Mouse (Mus musculus) heart, embryonic 14.5 days (tissue): ENCODE results near the gene Uqcc2. TPM values are rescaled to one million over a fixed set of nuclear protein-coding genes. Genes with fewer than 3 reads are reported as not detected.

Experiments used
- ATAC-seq: fragments of 200-750 bp; cut with Nextera tagmentation; 2 replicates; pipeline ENCODE4 v1.8.0; 2017; ENCODE audit warnings: low read depth, moderate TSS enrichment; ENCODE audit not compliant: insufficient number of reproducible peaks, insufficient read depth, low FRiP score
- H3K27ac ChIP-seq, 2 experiments: fragments of 200-500 bp in 1 of 2; fragments of 300-500 bp in 1 of 2; sonication (generic) in 1 of 2; replicated peaks in 1 of 2; 2 replicates each; pipeline ENCODE4 v1.5.1; 2012 to 2014; ENCODE audit warnings: low read depth in 2 of 2, low read length in 2 of 2, control low read depth in 1 of 2, mild to moderate bottlenecking in 1 of 2, mixed read lengths in 1 of 2; ENCODE audit not compliant: control insufficient read depth in 1 of 2, insufficient read depth in 1 of 2
- H3K27me3 ChIP-seq: fragments of 300-500 bp; sonication (generic); 2 replicates; pipeline ENCODE4 v1.6.1; 2014; ENCODE audit warnings: mild to moderate bottlenecking, low read length, control low read depth; ENCODE audit not compliant: control insufficient read depth, insufficient read depth
- H3K36me3 ChIP-seq: fragments of 300-500 bp; sonication (generic); 2 replicates; pipeline ENCODE4 v1.6.1; 2014; ENCODE audit warnings: mild to moderate bottlenecking, control low read depth, low read length, mixed read lengths; ENCODE audit not compliant: control insufficient read depth, insufficient read depth
- H3K4me1 ChIP-seq, 2 experiments: fragments of 200-500 bp in 1 of 2; fragments of 300-500 bp in 1 of 2; sonication (generic) in 1 of 2; 2 replicates each; pipeline ENCODE4 v1.6.1; 2012 to 2014; ENCODE audit warnings: low read length in 2 of 2, control low read depth in 1 of 2, mixed read lengths in 1 of 2; ENCODE audit not compliant: control insufficient read depth in 2 of 2, insufficient read depth in 2 of 2
- H3K4me2 ChIP-seq: fragments of 300-500 bp; sonication (generic); 2 replicates; pipeline ENCODE4 v1.6.1; 2014; ENCODE audit warnings: mild to moderate bottlenecking, low read length
- H3K4me3 ChIP-seq, 2 experiments: fragments of 200-500 bp in 1 of 2; fragments of 300-500 bp in 1 of 2; sonication (generic) in 1 of 2; 2 replicates each; pipeline ENCODE4 v1.5.1; 2012 to 2014; ENCODE audit warnings: low read length in 2 of 2, mild to moderate bottlenecking in 2 of 2, control low read depth in 1 of 2, low read depth in 1 of 2, moderate library complexity in 1 of 2; ENCODE audit not compliant: control insufficient read depth in 1 of 2, insufficient read depth in 1 of 2
- H3K9ac ChIP-seq: fragments of 300-500 bp; sonication (generic); 2 replicates; pipeline ENCODE4 v1.6.1; 2014; ENCODE audit warnings: mild to moderate bottlenecking, low read length
- H3K9me3 ChIP-seq: fragments of 300-500 bp; sonication (generic); 2 replicates; pipeline ENCODE4 v1.6.1; 2016; ENCODE audit warnings: low read length, control low read depth; ENCODE audit not compliant: control insufficient read depth
- WGBS: fragments of 180-500 bp; shearing (Covaris S2); extraction: QIAGEN DNeasy Blood & Tissue Kit; methylation state at CpG from one replicate; pipeline ENCODE4 v1.1.7; 2014; 5-methylcytosine and 5-hydroxymethylcytosine counted together
- polyA plus RNA-seq: library from polyadenylated mRNA; unstranded; fragments of >200 nt; fragmentation: Nextera tagmentation; extraction: Ambion mirVana; gene quantifications from 2 replicates; pipeline ENCODE4 v1.2.1, GENCODE M21; 2014

Gene Uqcc2
- polyA plus RNA-seq, 1 experiment from 2014 or later, result 339 TPM

- H3K4me2 ChIP-seq, result no peak overlapping the region
- peaks cover 7 to 13% of the 10 kb centered on the region in 2 experiments for H3K4me1 ChIP-seq
- no peak for ATAC-seq
- H3K9ac ChIP-seq, result no peak overlapping the region
- H3K27me3 ChIP-seq, result no peaks in the 10 kb centered on the region
- 88% methylated on average over 10 of the region's 10 CpGs for WGBS
- no peak overlapping the region for H3K27ac ChIP-seq
- H3K36me3 ChIP-seq, result peaks cover 10% of the 10 kb centered on the region; the same call in 1 of the 2 replicates
- no peak overlapping the region for H3K4me3 ChIP-seq
- H3K9me3 ChIP-seq, result no peaks in the 10 kb centered on the region
Measured at GRCm38 (mm10) chr17:27131240-27131665, 2.5 kb downstream of the Uqcc2 start.

DNA sequence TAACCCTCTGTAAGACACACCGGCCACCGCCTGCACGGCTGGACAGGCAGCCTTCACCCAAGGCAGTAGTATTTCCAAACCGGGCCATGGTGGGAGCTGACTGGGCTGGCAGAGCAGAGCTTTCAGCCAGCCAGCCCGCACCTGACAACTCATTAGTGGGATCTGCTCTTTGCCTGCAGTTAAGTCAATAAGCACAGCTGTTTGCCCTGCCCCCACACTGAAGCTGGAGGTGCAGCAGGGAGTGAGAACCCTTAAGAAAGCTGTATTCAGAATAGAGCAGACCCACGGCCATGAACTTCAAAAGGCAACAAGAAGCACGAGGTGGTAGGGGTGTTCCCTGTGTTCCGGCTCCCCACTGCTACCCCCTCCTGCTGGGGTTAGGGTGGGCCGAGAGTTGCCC, 3.5 kb downstream of the Uqcc2 start:
- H3K27ac ChIP-seq, result no peak overlapping the region
- no peak overlapping the region for H3K4me3 ChIP-seq
- peaks cover 7 to 13% of the 10 kb centered on the region in 2 experiments for H3K4me1 ChIP-seq
- ATAC-seq, result no peak
- no peaks in the 10 kb centered on the region for H3K9me3 ChIP-seq
- H3K9ac ChIP-seq, result no peak overlapping the region
- WGBS, result 68% methylated on average over 9 of the region's 9 CpGs
- peaks cover 17% of the 10 kb centered on the region for H3K36me3 ChIP-seq
- H3K27me3 ChIP-seq, result no peaks in the 10 kb centered on the region
- no peak overlapping the region for H3K4me2 ChIP-seq

- Histone ChIP-seq H3K27ac (no peak overlapping the region), H3K9ac (no peak overlapping the region), H3K9me3 (no peaks in the 10 kb centered on the region), H3K36me3 (peaks cover 21% of the 10 kb centered on the region), H3K27me3 (no peaks in the 10 kb centered on the region), H3K4me2 (no peak overlapping the region), H3K4me3 (no peak overlapping the region), H3K4me1 (peaks cover 7 to 13% of the 10 kb centered on the region in 2 experiments)
- 82% methylated on average over 7 of the region's 7 CpGs for WGBS
- no peak for ATAC-seq
Measured at GRCm38 (mm10) chr17:27129819-27130218, 3.9 kb downstream of the Uqcc2 start.

DNA sequence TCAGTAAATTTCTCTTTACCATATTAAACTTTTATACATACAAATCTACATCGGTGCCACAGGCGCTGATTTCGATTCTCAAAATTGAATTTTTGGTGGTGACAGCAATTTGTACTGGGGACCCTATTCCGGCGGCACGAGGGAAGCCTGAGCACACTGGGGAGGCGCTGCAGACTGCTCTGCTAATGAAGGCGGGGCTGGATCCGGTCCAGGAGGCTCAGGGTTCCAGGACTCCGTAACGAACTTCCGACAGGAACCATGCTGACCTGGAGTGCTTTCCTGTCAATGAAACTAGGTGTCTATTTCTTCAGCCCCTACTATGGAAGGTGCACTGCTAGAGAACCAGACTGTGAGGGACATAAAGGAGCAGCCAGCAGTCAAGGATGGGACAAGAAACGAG, 4.4 kb downstream of the Uqcc2 start:
- Histone ChIP-seq H3K4me1 (peaks cover 7 to 13% of the 10 kb centered on the region in 2 experiments), H3K9ac (no peak overlapping the region), H3K36me3 (peaks cover 25% of the 10 kb centered on the region), H3K27me3 (no peaks in the 10 kb centered on the region), H3K4me3 (no peak overlapping the region), H3K9me3 (no peaks in the 10 kb centered on the region), H3K4me2 (no peak overlapping the region), H3K27ac (no peak overlapping the region)
- ATAC-seq, result no peak
- 81% methylated on average over 13 of the region's 13 CpGs for WGBS

DNA sequence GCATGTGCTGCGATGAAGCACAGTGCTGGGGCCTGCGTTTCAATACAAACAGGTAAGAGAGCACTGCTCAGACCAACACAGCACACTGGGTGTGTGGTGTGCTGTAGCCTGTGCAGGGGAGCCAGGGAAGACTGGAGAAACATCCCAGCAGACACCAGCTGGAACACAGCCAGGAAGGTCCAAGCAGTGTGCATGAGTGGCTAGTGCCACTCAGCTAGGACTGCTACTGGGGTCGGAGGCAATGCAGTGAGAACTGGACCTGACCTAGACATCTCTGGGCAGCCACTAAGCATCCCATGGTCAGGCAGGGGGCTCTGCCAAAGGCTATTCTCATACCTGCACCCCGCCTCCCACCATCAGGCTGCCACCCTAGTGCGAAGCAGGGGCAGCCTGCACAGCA, 5.5 kb downstream of the Uqcc2 start:
- H3K27me3 ChIP-seq, result no peaks in the 10 kb centered on the region
- no peak overlapping the region for H3K9ac ChIP-seq
- H3K9me3 ChIP-seq, result no peaks in the 10 kb centered on the region
- H3K4me1 ChIP-seq, result peaks cover 2 to 12% of the 10 kb centered on the region in 2 experiments
- no peak for ATAC-seq
- WGBS, result 81% methylated on average over 5 of the region's 5 CpGs
- H3K36me3 ChIP-seq, result peaks cover 36% of the 10 kb centered on the region
- no peak overlapping the region for H3K27ac ChIP-seq
- H3K4me2 ChIP-seq, result no peak overlapping the region
- no peak overlapping the region for H3K4me3 ChIP-seq

- ATAC-seq, result no peak
- 83% methylated on average over 10 of the region's 10 CpGs for WGBS
- no peak overlapping the region for H3K9ac ChIP-seq
Measured at GRCm38 (mm10) chr17:27126974-27127373, 6.7 kb downstream of the Uqcc2 start.

GRCm38 (mm10) chr17:27125669-27126202, 8.0 kb downstream of the Uqcc2 start:
- H3K4me1 ChIP-seq, result peaks cover 0 to 12% of the 10 kb centered on the region in 2 experiments; a peak in 3 of 4 replicates
- H3K4me3 ChIP-seq, result no peak overlapping the region
- no peak overlapping the region for H3K27ac ChIP-seq
- no peak overlapping the region for H3K9ac ChIP-seq
- 86% methylated on average over 11 of the region's 11 CpGs for WGBS
- no peaks in the 10 kb centered on the region for H3K9me3 ChIP-seq
- H3K27me3 ChIP-seq, result no peaks in the 10 kb centered on the region
- no peak overlapping the region for H3K4me2 ChIP-seq
- ATAC-seq, result no peak
- H3K36me3 ChIP-seq, result peaks cover 55% of the 10 kb centered on the region

More at GRCm38 (mm10) chr17:27126974-27127373, 6.7 kb downstream of the Uqcc2 start:
- Histone ChIP-seq H3K9me3 (no peaks in the 10 kb centered on the region), H3K4me3 (no peak overlapping the region), H3K36me3 (peaks cover 48% of the 10 kb centered on the region), H3K27me3 (no peaks in the 10 kb centered on the region), H3K27ac (no peak overlapping the region), H3K4me2 (no peak overlapping the region), H3K4me1 (peaks cover 0 to 8% of the 10 kb centered on the region in 2 experiments; a peak in 2 of 4 replicates)

GRCm38 (mm10) chr17:27125185-27125584, 8.5 kb downstream of the Uqcc2 start:
- H3K4me1 ChIP-seq, result peaks cover 0 to 16% of the 10 kb centered on the region in 2 experiments; a peak in 3 of 4 replicates
- WGBS, result 35% methylated on average over 12 of the region's 12 CpGs
- H3K4me3 ChIP-seq, result no peak overlapping the region
- no peak overlapping the region for H3K9ac ChIP-seq
- ATAC-seq, result no peak
- H3K27me3 ChIP-seq, result no peaks in the 10 kb centered on the region
- no peak overlapping the region for H3K4me2 ChIP-seq
- H3K9me3 ChIP-seq, result no peaks in the 10 kb centered on the region
- no peak overlapping the region for H3K27ac ChIP-seq
- peaks cover 55% of the 10 kb centered on the region for H3K36me3 ChIP-seq
